Mouse (Mus musculus) brain, embryonic 14.5 days (tissue): ENCODE data around the gene Gpn1. TPM values are rescaled to one million over a fixed set of nuclear protein-coding genes. Genes with fewer than 3 reads are reported as not detected.

Source experiments
- DNase-seq: peaks from one replicate; pipeline ENCODE4 v3.0.0-alpha.2; 2011; ENCODE audit warnings: low read depth
- CTCF ChIP-seq: fragments of 200-500 bp; IDR thresholded peaks from 2 replicates; pipeline ENCODE4 v1.5.1; 2012; ENCODE audit warnings: inconsistent platforms, mild to moderate bottlenecking, moderate library complexity, borderline replicate concordance; ENCODE audit not compliant: insufficient read depth, insufficient read length; ENCODE audit errors: extremely low read depth
- POLR2A ChIP-seq: fragments of 200-500 bp; IDR thresholded peaks from 2 replicates; pipeline ENCODE4 v1.6.1; 2012; ENCODE audit warnings: mild to moderate bottlenecking, inconsistent platforms, borderline replicate concordance; ENCODE audit not compliant: poor library complexity, insufficient read depth, insufficient read length, severe bottlenecking; ENCODE audit errors: extremely low read depth
- polyA plus RNA-seq: library from polyadenylated mRNA; depleted of rRNA; stranded (reverse); fragments of >200 nt; gene quantifications from 2 replicates; pipeline ENCODE4 v1.2.3, GENCODE M21; 2012; rRNA removed

Gene Gpn1
- 35.0 and 40.6 TPM in 2 replicates for polyA plus RNA-seq

DNA sequence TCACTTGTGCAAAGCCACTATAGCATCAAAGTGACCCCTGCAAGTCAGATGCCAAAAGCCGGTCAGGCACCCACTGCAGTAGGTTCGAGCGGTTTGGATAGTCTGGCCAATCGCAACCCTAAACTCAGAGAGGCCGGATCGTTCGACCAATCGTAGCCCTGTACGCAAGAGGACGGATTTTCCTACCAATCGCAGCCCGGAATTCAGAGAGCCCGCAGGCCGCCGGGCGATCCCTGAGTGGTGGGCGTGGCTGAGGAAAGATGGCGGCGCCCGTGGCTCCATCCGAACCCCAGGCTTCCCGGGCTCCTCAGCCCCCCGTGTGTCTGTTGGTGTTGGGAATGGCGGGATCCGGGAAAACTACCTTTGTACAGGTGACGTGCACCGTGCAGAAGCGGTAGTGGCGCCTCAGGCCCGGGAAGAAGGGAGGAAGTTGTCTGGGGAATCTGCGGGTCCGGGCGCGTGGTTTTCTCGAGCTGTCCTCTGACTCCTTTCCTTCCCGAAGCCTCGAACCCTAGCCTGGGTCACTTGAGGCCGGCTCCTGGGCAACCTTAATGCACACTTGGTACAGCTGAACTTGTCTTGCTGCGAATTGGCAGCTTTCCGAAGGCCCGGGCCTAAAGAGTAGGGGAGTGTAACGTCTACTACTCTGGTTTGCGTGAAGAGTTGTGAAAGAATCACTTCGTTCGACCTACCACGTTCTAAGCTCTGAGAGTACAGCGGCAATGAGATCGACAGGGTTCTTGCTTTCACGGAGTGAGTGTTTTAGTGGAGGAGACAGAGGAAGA is at the start of gene Gpn1:
Gpn1 (plus strand) TSS at position 229 of the 785 bp plus-strand sequence.
- DNase-seq = peak; percentile 97
- no peak for TF ChIP-seq CTCF
- TF ChIP-seq POLR2A = peak; percentile 36; the same call in 1 of the 2 replicates

DNA sequence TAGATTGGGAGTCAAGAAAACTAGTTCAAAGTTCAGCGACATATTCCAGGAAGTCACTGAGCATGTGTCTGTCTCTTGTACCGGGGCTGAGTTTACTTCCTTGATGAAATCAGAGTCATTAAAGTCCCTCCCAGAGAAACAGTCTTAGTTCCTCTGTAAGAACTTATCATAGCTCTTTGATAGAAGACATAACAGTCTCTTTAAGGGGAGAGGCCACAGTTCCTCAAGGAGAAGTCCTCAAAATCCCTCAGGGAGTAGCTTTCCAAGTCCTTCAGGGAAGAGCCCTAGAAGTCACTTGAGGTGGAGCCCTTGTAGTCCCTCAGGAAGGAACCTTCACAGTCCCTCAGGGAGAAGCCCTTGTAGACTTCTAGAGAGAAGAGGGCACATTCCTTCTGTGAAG is 43.2 kb upstream of the Gpn1 start:
- TF ChIP-seq POLR2A (no peak), CTCF (no peak)
- DNase-seq = no peak

DNA sequence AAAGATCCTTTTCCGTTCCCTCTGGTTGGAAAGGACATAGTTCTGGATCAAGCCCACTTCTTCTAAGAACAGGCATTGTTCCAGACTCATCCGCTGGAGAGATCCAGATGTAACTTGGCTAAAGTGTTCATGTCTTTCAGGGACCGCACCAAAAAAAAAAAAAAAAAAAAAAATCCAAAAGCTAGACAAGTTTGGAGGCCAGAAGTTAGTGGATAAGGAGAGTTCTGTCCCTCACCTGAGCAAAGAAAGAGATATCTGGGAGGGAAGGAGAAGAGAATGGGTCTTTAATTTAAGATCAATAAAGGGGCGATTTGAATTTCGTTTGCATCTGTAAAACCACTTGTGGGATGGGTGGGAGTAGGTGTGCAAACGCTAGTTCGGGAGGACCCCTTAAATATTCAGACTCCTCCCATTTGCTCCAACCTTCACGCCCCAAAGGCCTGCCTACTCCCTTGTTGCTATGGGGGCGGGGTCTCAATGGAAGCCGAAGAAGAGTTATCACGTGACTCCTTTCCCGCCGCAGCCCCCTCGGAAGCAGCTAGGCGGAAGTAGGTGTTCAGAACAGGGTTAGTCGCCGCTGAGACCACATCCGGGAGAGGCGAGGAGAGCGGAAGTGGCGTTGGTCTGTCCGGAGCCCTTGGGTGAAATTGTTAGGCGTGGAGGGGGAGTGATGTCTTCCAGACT is 42.5 kb upstream of the Gpn1 start, which contains the start of gene Zfp512:
Zfp512 (plus strand) TSS at position 554 of the 684 bp plus-strand sequence.
- TF ChIP-seq CTCF = no peak
- TF ChIP-seq POLR2A = peak; percentile 42; the same call in 1 of the 2 replicates
- DNase-seq = peak; percentile 99

DNA sequence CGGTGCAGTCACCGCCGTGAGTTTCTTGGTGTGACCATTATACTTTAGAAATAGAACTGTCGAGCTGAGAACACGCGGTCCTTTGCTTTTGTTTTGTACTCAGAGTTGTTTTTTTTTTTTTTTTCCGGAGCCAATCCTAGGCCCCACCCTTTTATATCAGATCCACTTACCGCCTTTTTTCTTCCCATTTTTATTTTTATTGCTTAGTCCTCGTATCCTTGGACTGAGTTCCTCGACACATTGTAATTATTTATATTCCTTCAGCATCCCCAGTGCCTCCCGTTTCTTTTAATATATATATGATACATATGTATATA is 42.0 kb upstream of the Gpn1 start:
- no peak for TF ChIP-seq CTCF
- TF ChIP-seq POLR2A = no peak
- DNase-seq = no peak

DNA sequence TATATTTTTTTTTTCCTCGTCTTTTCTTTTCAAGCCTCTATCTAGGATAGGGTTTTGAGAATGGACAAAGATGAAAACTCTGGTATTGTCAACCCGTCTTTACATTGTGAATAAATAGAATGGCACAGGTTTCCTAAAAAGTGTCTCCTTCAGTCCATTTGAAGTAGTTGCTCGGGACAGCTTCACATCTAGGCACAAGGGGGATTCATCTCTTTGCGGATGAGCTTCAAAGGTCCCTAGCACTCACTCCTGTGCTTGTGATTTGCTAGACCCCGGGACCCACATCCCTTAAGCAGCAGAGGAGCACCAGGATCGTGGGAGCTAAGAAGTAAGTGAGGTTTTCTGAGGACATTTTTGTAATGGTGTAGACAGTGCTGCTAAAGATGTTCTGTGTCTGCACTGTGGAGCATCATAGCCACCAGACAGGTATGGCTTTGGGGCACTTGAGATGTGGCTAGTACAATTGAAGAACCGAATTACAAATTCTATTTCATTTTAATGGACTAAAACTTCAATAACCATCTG is 41.6 kb upstream of the Gpn1 start:
- DNase-seq = peak; percentile 14
- TF ChIP-seq POLR2A = no peak
- no peak for TF ChIP-seq CTCF

DNA sequence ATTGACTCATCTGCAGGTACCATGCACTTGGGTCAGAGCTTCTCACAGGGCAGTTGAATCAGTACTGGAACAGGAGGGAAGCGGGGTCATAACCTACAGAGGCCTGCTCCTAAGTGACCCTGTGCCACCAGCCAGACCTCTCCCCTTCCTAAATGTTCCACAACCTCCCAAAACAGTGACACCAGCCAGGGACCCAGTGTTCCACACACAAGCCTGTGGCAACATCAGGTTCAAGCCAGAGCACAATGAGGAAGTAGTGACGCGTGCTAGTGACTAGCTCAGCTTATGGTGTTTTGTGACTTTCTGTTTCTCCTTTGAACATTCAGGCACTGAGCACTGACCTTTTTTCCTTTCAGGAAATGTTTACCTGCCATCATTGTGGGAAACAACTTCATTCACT is 26.7 kb upstream of the Gpn1 start:
- DNase-seq = no peak
- TF ChIP-seq CTCF (no peak), POLR2A (no peak)

DNA sequence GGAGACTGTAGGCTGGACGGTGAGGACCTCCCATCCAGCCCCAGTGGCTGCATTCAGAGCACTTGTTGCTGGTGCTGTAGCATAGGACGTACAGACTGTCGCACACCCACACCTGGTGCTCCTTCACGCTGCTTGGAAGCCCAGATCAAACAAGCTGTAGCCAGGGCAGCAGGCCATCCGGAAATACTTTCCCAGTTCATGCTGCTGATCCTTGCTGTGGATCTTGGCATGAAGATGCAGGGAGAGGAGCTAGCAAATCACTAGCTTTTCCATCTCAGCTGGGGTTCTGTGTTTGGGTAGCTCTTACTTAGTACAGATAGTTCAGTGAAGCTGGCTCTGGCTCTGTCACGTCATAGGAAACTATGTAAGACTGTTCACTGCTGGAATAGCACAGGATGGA is 24.8 kb upstream of the Gpn1 start:
- DNase-seq = no peak

DNA sequence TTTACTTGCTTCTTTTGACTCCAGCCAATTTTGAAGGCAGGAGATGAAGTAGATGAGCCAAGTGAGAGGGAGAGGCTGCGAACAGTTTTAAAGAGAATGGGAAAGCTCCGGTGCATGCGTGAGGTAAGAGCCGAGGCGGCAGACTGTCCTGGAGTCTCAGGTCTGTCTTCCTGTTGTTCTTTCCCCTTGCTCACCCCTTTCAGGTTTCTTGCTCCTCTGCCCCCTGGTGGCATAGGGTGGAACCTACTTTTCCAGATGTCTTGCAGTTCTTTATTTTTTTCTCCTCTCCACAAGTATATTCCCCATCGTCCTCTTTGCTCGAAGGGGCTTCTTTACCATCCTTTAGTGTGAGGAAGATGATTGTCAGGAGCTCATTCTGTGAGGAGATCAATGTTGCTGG is 24.2 kb upstream of the Gpn1 start:
- DNase-seq = peak; percentile 42
- TF ChIP-seq POLR2A (no peak), CTCF (peak; percentile 64; the same call in 1 of the 2 replicates)

More for the DNA sequence above, 24.8 kb upstream of the Gpn1 start:
- TF ChIP-seq POLR2A = no peak
- TF ChIP-seq CTCF = no peak

DNA sequence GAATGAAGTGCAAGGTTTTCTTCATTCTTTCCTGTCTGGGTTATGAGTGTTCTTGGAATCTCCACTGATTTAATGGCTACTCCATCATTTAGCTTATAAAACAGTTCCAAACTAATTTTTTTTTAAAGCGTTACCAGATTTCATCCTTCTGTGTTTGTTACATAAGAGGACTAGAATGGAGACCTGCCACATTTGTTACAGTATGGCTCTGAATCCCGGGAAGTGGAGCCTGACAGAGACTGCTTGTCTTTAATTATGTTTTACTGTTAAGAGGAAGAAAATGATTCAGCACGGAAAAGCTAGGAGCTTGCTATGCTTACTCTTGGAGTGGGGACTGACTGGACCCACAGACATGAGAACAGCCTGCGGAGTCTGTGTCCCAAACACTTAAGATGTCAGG is 14.0 kb upstream of the Gpn1 start:
- TF ChIP-seq CTCF = no peak
- TF ChIP-seq POLR2A = no peak
- DNase-seq = no peak

DNA sequence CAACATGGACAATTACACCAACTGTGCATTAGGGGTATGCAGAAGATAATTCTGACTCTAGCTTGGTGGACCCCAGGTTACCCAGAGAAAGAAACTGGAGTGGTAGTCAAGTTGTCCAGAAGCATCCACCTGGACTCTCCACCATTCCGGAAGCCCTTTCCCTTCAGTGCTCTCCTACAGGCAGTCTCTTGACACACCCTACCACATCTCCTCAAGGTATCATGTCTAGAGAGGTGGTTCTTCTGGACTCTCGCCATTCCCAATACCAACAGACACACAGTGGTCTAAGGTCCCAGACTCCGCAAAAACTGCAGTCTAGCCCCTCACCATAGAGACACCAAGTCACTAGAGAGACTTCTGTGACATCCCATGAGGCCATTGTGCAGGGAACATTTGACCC is 9.1 kb upstream of the Gpn1 start, which contains the start of gene 4930548H24Rik:
4930548H24Rik (plus strand) TSS at position 301 of the 400 bp plus-strand sequence.
- no peak for TF ChIP-seq POLR2A
- no peak for TF ChIP-seq CTCF
- no peak for DNase-seq

DNA sequence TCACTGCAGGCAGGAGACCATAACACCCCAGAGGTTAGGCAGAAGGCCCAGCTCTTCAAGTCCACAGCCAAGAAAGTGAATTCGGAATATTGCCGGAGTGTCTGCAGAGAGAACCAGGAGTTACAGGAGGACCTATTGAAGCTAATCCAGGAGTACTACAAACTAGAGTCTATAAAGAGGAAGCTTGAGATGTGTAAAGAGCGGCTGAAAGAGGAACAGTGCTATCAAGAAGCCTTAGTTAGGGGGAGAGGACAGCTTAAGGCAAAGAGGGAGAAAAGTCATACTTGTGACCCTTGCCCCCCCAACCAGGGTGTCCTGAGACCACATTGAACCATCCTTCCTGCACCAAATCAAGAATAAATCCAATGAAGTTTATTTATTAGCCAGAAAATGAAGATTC is 6.7 kb upstream of the Gpn1 start:
- DNase-seq = no peak
- no peak for TF ChIP-seq POLR2A
- TF ChIP-seq CTCF = no peak

DNA sequence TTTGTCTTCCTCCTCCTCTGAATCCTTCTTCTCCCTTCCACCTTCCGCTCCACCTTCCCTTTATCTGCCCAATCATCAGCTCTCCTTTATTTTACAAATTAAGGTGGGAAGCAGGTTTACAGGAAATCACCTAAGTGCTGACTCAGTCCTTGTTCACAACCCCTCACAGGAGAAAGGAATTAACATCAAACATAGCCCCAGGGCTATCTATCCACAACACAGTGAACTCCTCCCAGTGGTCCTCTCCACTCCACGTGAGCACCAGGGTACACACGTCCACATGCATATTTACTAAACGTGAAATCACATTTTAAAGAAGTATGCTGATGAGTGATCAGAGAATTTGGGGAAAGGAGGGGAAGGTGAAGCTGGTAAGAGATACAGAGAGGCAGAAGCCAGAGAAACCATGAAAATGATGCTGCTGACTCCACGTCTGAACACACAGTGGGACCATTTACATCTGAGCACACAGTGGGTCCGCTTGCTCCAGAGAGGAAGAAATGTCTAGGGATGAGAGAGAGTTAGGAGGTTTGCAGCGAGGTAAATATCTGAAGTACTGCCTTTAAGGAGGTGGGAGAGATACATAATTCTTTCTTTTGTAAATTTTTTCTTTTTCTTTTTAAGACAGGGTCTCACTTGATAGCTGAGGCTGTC is 5.3 kb upstream of the Gpn1 start:
- DNase-seq = no peak
- TF ChIP-seq POLR2A = no peak
- TF ChIP-seq CTCF = no peak

DNA sequence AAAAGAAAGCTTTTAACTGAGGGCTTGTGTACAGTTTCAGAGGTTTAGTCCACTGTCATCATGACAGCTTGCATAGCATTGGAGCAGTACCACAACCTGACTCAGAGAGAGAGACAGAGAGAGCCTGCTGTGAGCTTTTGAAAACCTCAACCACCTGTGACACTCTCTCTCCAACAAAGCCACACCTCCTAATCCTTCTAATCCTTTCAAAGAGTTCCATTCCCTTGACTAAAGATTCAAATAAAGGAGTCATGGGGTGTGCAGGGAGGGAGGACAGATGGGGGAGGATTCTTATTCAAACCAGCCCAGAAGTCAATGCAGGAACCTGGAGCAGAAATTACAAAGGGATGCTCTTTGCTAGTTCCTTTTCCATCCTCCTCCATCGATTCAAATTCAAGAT is 2.5 kb upstream of the Gpn1 start:
- no peak for DNase-seq
- TF ChIP-seq CTCF = no peak
